Mouse (Mus musculus): ENCODE results near the gene C1qtnf9. TPM values are rescaled to one million over a fixed set of nuclear protein-coding genes. Genes with fewer than 3 reads are reported as not detected.

C1qtnf9 gene
- polyA plus RNA-seq, 1 experiment, result not detected

- no peak for TF ChIP-seq POLR2AphosphoS2 (IDR thresholded peaks at IDR 0.05; ENCODE audit: insufficient read length, low read depth)
- Histone ChIP-seq H3K4me3 (no peak overlapping the region), H3K27me3 (ENCODE audit: control insufficient read depth, insufficient read depth, insufficient read length) (peaks cover 20% of the 10 kb centered on the region), H3ac (ENCODE audit: control insufficient read depth, insufficient read length) (no peak overlapping the region), H3K4me2 (ENCODE audit: low read depth) (no peak overlapping the region), H3K79me2 (ENCODE audit: control insufficient read depth, insufficient read depth) (no peaks in the 10 kb centered on the region), H3K36me3 (ENCODE audit: control insufficient read depth, insufficient read depth) (no peaks in the 10 kb centered on the region)
Observed at GRCm38 (mm10) chr14:60763746-60764145, 4.2 kb upstream of the C1qtnf9 start.

- peaks cover 20% of the 10 kb centered on the region for H3K27me3 ChIP-seq (ENCODE audit: control insufficient read depth, insufficient read depth, insufficient read length)
- H3K4me3 ChIP-seq, result no peak overlapping the region
- H3K4me2 ChIP-seq (ENCODE audit: low read depth), result no peak overlapping the region
- no peaks in the 10 kb centered on the region for H3K36me3 ChIP-seq (ENCODE audit: control insufficient read depth, insufficient read depth)
- no peak for TF ChIP-seq POLR2A (IDR thresholded peaks at IDR 0.05; ENCODE audit: insufficient read length, low read depth)
- TF ChIP-seq CEBPB (IDR thresholded peaks at IDR 0.05; ENCODE audit: insufficient read depth, poor library complexity, severe bottlenecking), result no peak
- no peak for TF ChIP-seq SRF (IDR thresholded peaks at IDR 0.05; ENCODE audit: control insufficient read depth, insufficient read length, low read depth)
- TF ChIP-seq REST (IDR thresholded peaks at IDR 0.05; ENCODE audit: insufficient read depth, insufficient read length), result no peak
- no peak for TF ChIP-seq USF1 (IDR thresholded peaks at IDR 0.05; ENCODE audit: low read depth)
- TF ChIP-seq TCF3 (IDR thresholded peaks at IDR 0.05; ENCODE audit: insufficient read length, low read depth), result no peak
- no peak for TF ChIP-seq MAX (IDR thresholded peaks at IDR 0.05; ENCODE audit: low read depth)
- TF ChIP-seq E2F4 (IDR thresholded peaks at IDR 0.05; ENCODE audit: insufficient read depth), result no peak
- no peak for TF ChIP-seq MYOD1 (IDR thresholded peaks at IDR 0.05; ENCODE audit: control insufficient read depth in 1 of 3, insufficient read length in 2 of 3, low read depth in 2 of 3)
- no peak for TF ChIP-seq POLR2AphosphoS2 (IDR thresholded peaks at IDR 0.05; ENCODE audit: insufficient read length, low read depth)
- no peak for TF ChIP-seq MYOG (IDR thresholded peaks at IDR 0.05; ENCODE audit: control insufficient read depth in 1 of 3, insufficient read depth in 1 of 3, insufficient read length in 2 of 3, low read depth in 2 of 3)
- no peak for TF ChIP-seq TCF12 (IDR thresholded peaks at IDR 0.05; ENCODE audit: insufficient read depth, poor library complexity, severe bottlenecking)
- H3ac ChIP-seq (ENCODE audit: control insufficient read depth, insufficient read length), result no peak overlapping the region
- no peaks in the 10 kb centered on the region for H3K79me2 ChIP-seq (ENCODE audit: control insufficient read depth, insufficient read depth)
Observed at GRCm38 (mm10) chr14:60764526-60764925, 3.4 kb upstream of the C1qtnf9 start.

GRCm38 (mm10) chr14:60765025-60765424 is 2.9 kb upstream of the C1qtnf9 start:
- no peak overlapping the region for H3K4me3 ChIP-seq

GRCm38 (mm10) chr14:60769340-60769739 is 1.4 kb downstream of the C1qtnf9 start:
- no peak overlapping the region for H3K4me2 ChIP-seq (ENCODE audit: low read depth)

More at GRCm38 (mm10) chr14:60765025-60765424, 2.9 kb upstream of the C1qtnf9 start:
- peaks cover 20% of the 10 kb centered on the region for H3K27me3 ChIP-seq (ENCODE audit: control insufficient read depth, insufficient read depth, insufficient read length)
- TF ChIP-seq TCF3 (IDR thresholded peaks at IDR 0.05; ENCODE audit: insufficient read length, low read depth), result no peak
- TF ChIP-seq USF1 (IDR thresholded peaks at IDR 0.05; ENCODE audit: low read depth), result no peak
- TF ChIP-seq CEBPB (IDR thresholded peaks at IDR 0.05; ENCODE audit: insufficient read depth, poor library complexity, severe bottlenecking), result no peak
- TF ChIP-seq MYOD1 (IDR thresholded peaks at IDR 0.05; ENCODE audit: control insufficient read depth in 1 of 3, insufficient read length in 2 of 3, low read depth in 2 of 3), result no peak
- no peak for TF ChIP-seq SRF (IDR thresholded peaks at IDR 0.05; ENCODE audit: control insufficient read depth, insufficient read length, low read depth)
- no peak for TF ChIP-seq POLR2AphosphoS2 (IDR thresholded peaks at IDR 0.05; ENCODE audit: insufficient read length, low read depth)
- TF ChIP-seq E2F4 (IDR thresholded peaks at IDR 0.05; ENCODE audit: insufficient read depth), result no peak
- H3ac ChIP-seq (ENCODE audit: control insufficient read depth, insufficient read length), result no peak overlapping the region
- no peak overlapping the region for H3K4me2 ChIP-seq (ENCODE audit: low read depth)
- H3K36me3 ChIP-seq (ENCODE audit: control insufficient read depth, insufficient read depth), result no peaks in the 10 kb centered on the region
- H3K79me2 ChIP-seq (ENCODE audit: control insufficient read depth, insufficient read depth), result no peaks in the 10 kb centered on the region

GRCm38 (mm10) chr14:60770594-60770993 is 2.7 kb downstream of the C1qtnf9 start:
- Histone ChIP-seq H3K4me3 (no peak overlapping the region), H3K4me2 (ENCODE audit: low read depth) (no peak overlapping the region), H3K79me2 (ENCODE audit: control insufficient read depth, insufficient read depth) (no peaks in the 10 kb centered on the region)

More at GRCm38 (mm10) chr14:60769340-60769739, 1.4 kb downstream of the C1qtnf9 start:
- Histone ChIP-seq H3K36me3 (ENCODE audit: control insufficient read depth, insufficient read depth) (no peaks in the 10 kb centered on the region), H3K79me2 (ENCODE audit: control insufficient read depth, insufficient read depth) (no peaks in the 10 kb centered on the region), H3ac (ENCODE audit: control insufficient read depth, insufficient read length) (no peak overlapping the region), H3K4me3 (no peak overlapping the region), H3K27me3 (ENCODE audit: control insufficient read depth, insufficient read depth, insufficient read length) (peaks cover 20% of the 10 kb centered on the region)
- TF ChIP-seq POLR2AphosphoS2 (IDR thresholded peaks at IDR 0.05; ENCODE audit: insufficient read length, low read depth) (no peak), MAX (IDR thresholded peaks at IDR 0.05; ENCODE audit: low read depth) (no peak), SRF (IDR thresholded peaks at IDR 0.05; ENCODE audit: control insufficient read depth, insufficient read length, low read depth) (no peak), CEBPB (IDR thresholded peaks at IDR 0.05; ENCODE audit: insufficient read depth, poor library complexity, severe bottlenecking) (no peak), TCF3 (IDR thresholded peaks at IDR 0.05; ENCODE audit: insufficient read length, low read depth) (no peak), MYOD1 (IDR thresholded peaks at IDR 0.05; ENCODE audit: control insufficient read depth in 1 of 3, insufficient read length in 2 of 3, low read depth in 2 of 3) (no peak), E2F4 (IDR thresholded peaks at IDR 0.05; ENCODE audit: insufficient read depth) (no peak), USF1 (IDR thresholded peaks at IDR 0.05; ENCODE audit: low read depth) (no peak)

More at GRCm38 (mm10) chr14:60770594-60770993, 2.7 kb downstream of the C1qtnf9 start:
- H3K27me3 ChIP-seq (ENCODE audit: control insufficient read depth, insufficient read depth, insufficient read length), result peaks cover 14% of the 10 kb centered on the region
- H3ac ChIP-seq (ENCODE audit: control insufficient read depth, insufficient read length), result no peak overlapping the region
- H3K36me3 ChIP-seq (ENCODE audit: control insufficient read depth, insufficient read depth), result no peaks in the 10 kb centered on the region
- no peak for TF ChIP-seq REST (IDR thresholded peaks at IDR 0.05; ENCODE audit: insufficient read depth, insufficient read length)
- no peak for TF ChIP-seq USF1 (IDR thresholded peaks at IDR 0.05; ENCODE audit: low read depth)
- no peak for TF ChIP-seq POLR2A (IDR thresholded peaks at IDR 0.05; ENCODE audit: insufficient read length, low read depth)
- TF ChIP-seq CEBPB (IDR thresholded peaks at IDR 0.05; ENCODE audit: insufficient read depth, poor library complexity, severe bottlenecking), result no peak
- no peak for TF ChIP-seq TCF12 (IDR thresholded peaks at IDR 0.05; ENCODE audit: insufficient read depth, poor library complexity, severe bottlenecking)
- TF ChIP-seq POLR2AphosphoS2 (IDR thresholded peaks at IDR 0.05; ENCODE audit: insufficient read length, low read depth), result no peak
- TF ChIP-seq SRF (IDR thresholded peaks at IDR 0.05; ENCODE audit: control insufficient read depth, insufficient read length, low read depth), result no peak
- TF ChIP-seq E2F4 (IDR thresholded peaks at IDR 0.05; ENCODE audit: insufficient read depth), result no peak
